Mouse (Mus musculus) adipose tissue, adult 10 weeks (tissue): ENCODE data around the gene Foxe1. TPM values are rescaled to one million over a fixed set of nuclear protein-coding genes. Genes with fewer than 3 reads are reported as not detected.

Source experiments
- polyA plus RNA-seq: library from polyadenylated mRNA; stranded (reverse); fragments of 350-450 nt; fragmentation: Illumina TruSeq; extraction: RNeasy Lipid Tissue Mini Kit (QIAGEN cat#74804); gene quantifications from one replicate; pipeline ENCODE4 v1.2.3, GENCODE M21; 2014; ENCODE audit warnings: low read depth, low replicate concordance

Gene Foxe1
- not detected for polyA plus RNA-seq

GRCm38 (mm10) chr4:46343596-46344260, at the start of gene Foxe1:
Gene Foxe1, plus strand, starts transcription at chr4:46343609.

GRCm38 (mm10) chr4:46389013-46389611, 45.7 kb downstream of the Foxe1 start, which contains the start of gene Trmo:
Gene Trmo, minus strand, starts transcription at chr4:46389437.

Other genes with a start within 250 kb of the Foxe1 start
- 40.4 TPM for gene Ncbp1, start 205.0 kb upstream of the Foxe1 start, polyA plus RNA-seq
- 42.8 TPM for gene Tstd2, start 204.9 kb upstream of the Foxe1 start, polyA plus RNA-seq
- 21.4 TPM for gene Xpa, start 147.3 kb upstream of the Foxe1 start, polyA plus RNA-seq
- gene Trmo, start 45.8 kb downstream of the Foxe1 start, polyA plus RNA-seq: 5.7 TPM
- gene Hemgn, start 69.9 kb downstream of the Foxe1 start, polyA plus RNA-seq: 0.76 TPM
- gene Anp32b, start 107.3 kb downstream of the Foxe1 start, polyA plus RNA-seq: 97.5 TPM
- gene Nans, start 145.6 kb downstream of the Foxe1 start, polyA plus RNA-seq: 119 TPM
- gene Trim14, start 192.5 kb downstream of the Foxe1 start, polyA plus RNA-seq: 29.5 TPM